Mouse (Mus musculus) left cerebral cortex, adult 18-20 months (tissue): ENCODE data around the gene Hnrnph3. TPM values are rescaled to one million over a fixed set of nuclear protein-coding genes. Genes with fewer than 3 reads are reported as not detected.

Source experiments
- DNase-seq, 2 experiments: peaks; one replicate each; pipeline ENCODE4 v3.0.0; 2021 to 2022; ENCODE audit warnings: low spot score in 2 of 2, mixed read lengths in 1 of 2
- total RNA-seq, 2 experiments: library from RNA; stranded (reverse); gene quantifications; 2 replicates each; pipeline ENCODE4 v1.2.3; 2021

Hnrnph3 gene
- total RNA-seq, 2 experiments from 2014 or later = 50.2 to 50.8 TPM

GRCm38 (mm10) chr10:62990636-62991035 lies 33.4 kb downstream of the Hnrnph3 start:
- no peak for DNase-seq

- no peak for DNase-seq
These were observed 36.7 kb downstream of the Hnrnph3 start for GRCm38 (mm10) chr10:62987341-62987740.

DNA sequence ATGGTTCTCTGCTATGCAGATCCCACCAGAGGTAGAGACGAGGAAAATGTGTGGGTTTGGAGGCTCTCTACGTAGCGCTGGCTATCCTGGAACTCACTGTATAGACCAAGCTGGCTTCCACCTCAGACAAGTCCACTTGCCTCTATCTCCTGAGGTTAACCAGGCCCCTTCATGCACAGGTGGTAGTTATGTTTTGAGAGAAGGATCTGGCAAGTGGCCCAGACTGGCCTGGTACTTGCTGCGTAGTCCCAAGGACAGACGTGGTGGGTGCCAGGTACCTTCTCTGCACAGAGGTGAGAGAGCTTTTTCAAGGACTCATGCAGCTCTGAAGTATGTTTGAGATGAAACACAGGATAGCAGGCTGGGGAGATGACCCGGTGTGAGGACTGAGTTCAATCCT lies 39.5 kb downstream of the Hnrnph3 start:
- DNase-seq = no peak

- no peak for DNase-seq
These were observed 39.9 kb downstream of the Hnrnph3 start for GRCm38 (mm10) chr10:62984072-62984471.

GRCm38 (mm10) chr10:62980039-62980954 lies 43.7 kb downstream of the Hnrnph3 start, which contains the start of gene Rufy2:
TSS of gene Rufy2 (plus strand) at chr10:62980223.
- DNase-seq = peak; percentile 88 to 92

DNA sequence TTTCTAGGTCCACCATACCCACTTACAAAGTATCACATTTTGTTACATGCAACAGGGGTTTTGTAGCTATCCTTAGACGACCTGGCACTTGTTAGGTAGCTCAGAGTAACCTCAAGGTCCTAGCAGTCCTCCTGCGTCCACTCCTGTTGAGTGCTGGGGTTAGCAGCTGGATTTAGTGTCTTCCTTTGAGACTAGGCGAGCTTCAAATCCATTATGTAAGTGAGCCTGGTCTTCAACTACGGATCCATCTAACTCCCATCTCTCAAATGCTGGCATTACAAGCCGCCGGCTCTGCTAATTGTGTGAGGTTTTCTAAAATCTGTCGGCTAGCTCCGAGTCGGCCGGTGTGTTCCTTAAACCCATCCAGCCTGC lies 44.4 kb downstream of the Hnrnph3 start:
- no peak for DNase-seq

DNA sequence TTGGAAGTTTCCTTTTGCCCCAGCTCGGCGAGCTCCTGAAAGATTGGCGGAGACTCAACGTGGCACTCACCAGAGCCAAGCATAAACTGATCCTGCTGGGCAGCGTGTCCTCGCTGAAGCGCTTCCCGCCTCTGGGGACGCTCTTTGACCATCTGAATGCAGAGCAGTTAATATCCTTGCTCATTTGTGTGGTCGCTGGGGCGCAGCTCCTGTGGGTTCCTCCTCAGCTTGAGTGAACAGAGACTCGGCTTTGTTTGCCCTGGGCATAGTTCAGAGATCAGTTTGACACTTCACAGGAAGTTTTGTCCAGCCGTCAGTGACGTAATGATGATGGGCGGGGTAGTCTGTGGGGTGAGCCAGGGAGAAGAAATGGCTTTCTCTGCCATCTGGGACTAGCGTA lies 52.2 kb downstream of the Hnrnph3 start:
- no peak for DNase-seq

- no peak for DNase-seq
These were observed 57.7 kb downstream of the Hnrnph3 start for GRCm38 (mm10) chr10:62966291-62966690.

DNA sequence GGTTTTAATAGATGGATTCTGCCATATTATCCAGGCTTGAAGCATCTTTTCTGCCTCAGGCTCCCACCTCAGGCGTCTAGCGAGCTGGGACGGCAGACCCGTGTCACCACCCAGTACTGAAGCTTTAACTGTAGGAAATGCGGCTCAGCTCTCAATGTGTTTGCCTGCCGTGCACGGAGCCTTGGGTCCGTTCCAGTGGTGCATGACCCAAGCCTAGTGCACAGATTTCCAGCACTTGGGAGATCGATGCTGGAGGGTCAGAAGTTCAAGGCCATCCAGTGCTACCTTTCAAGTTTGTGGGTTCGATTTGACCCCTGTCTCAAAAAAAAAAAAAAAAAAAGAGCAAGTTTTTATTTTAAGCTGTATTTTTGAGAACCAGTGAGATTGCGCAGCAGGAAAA lies 58.2 kb downstream of the Hnrnph3 start:
- no peak for DNase-seq

Other genes starting within 250 kb of the Hnrnph3 start
- gene Ccar1, start 231.9 kb downstream of the Hnrnph3 start, total RNA-seq = 10 to 100 TPM; 46.5 to 47.9 TPM
- gene Tet1, start 115.2 kb downstream of the Hnrnph3 start, total RNA-seq = 10 to 100 TPM; 12.1 to 12.6 TPM
- gene Slc25a16, start 103.6 kb downstream of the Hnrnph3 start, total RNA-seq = 10 to 100 TPM; 38.5 to 41.5 TPM
- gene Dna2, start 77.2 kb downstream of the Hnrnph3 start, total RNA-seq = 1 to 10 TPM in 1 of 2 experiments, under 1 TPM in 1; 0.98 to 1.2 TPM
- 10 to 100 TPM; 75.6 to 91.0 TPM for gene Rufy2, start 44.0 kb downstream of the Hnrnph3 start, total RNA-seq
- 1 to 10 TPM; 2.6 to 3.6 TPM for gene Pbld2, start 98 bp upstream of the Hnrnph3 start, total RNA-seq
- gene Pbld1, start 35.9 kb upstream of the Hnrnph3 start, total RNA-seq = under 1 TPM; 0.30 to 0.45 TPM
- 1 to 10 TPM; 2.2 to 3.8 TPM for gene Atoh7, start 75.4 kb upstream of the Hnrnph3 start, total RNA-seq
- 1 to 10 TPM; 3.0 to 4.3 TPM for gene Mypn, start 179.7 kb upstream of the Hnrnph3 start, total RNA-seq
- 10 to 100 TPM; 52.9 to 53.9 TPM for gene Herc4, start 219.6 kb upstream of the Hnrnph3 start, total RNA-seq